Mouse (Mus musculus): ENCODE data around the gene Gipc3. TPM values are rescaled to one million over a fixed set of nuclear protein-coding genes. Genes with fewer than 3 reads are reported as not detected.

Gene Gipc3
- total RNA-seq, 2 experiments from 2014 or later = 0.96 to 1.3 TPM

DNA sequence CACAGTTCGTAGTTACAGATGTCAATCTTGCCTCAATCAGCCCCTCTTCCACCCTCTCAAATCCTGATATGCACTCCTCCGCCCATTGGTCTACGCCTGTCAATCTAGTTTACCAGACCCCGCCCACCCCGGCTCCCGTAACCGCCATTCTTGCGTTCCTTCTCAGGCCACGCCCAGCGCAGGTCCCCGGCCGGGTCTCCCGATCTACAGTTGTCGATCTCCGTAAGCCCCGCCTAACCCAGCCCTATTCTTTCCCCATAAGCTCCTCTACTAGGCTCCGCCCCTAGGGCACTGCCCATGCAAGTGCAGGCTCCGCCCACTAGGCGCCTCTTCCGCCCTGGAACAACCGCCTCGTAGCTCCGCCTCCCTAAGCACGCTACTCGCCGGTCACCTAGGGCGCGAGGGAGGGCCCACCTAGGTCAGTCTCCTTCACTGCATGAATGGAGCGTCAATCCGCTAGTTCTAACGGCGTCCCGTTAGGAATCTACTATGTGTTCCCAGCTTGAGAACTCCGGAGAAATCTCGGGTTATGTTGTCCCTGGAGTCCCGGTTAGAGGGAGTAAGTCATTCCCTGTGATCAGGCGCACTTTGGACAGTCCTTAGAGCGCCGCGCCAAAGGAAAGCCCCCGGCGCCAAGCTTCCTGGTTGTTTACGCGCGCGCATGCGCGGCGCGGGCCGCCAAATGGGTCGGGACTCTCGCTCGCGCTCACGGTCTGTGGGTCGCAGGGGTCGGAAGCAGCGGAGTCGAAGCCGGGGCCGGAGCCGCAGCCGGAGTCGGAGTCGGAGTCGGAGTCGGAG is 22.3 kb downstream of the Gipc3 start, which contains the start of gene Cactin:
TSS of gene Cactin (plus strand) at position 554 of the 798 bp plus-strand sequence.
- DNase-seq = peak; percentile 97

DNA sequence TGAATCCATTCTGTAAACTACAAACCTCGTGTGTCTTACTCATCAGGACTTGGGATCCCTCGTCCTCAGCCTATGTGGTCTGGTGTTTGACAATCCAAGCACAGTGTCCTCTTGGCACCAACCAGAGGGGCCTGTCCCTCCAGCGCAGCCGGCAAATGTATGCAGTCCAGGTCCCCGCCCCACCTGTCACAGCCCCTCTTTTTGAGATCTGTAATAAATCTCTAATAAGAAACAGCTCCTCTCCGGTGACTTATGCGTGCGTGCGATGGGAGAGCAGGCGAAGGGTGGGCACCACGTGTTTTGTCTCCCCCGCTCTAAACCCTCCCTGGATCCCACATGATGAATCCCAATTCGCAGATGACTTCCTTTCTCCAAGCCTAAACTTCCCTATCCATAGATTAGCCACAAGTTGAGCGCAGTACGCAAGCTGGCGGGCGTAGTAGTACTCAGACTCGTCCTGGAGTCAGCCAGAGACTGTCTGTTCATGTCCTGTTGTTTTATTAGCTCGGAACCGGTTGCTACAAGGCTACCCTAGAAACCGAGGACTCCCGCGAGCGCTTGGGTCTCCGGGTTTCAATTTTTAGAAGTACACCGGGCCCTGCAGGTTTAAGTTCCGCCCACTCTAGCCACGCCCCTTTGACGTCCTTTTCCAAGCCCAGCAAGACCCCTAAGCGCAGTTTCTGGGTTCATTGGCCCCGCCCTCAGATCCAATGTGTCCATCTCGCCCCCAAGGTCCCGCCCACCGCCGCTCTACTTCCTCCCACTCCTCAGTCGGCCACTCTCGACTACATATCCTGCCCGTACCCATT is 23.1 kb downstream of the Gipc3 start:
- DNase-seq = peak; percentile 90

DNA sequence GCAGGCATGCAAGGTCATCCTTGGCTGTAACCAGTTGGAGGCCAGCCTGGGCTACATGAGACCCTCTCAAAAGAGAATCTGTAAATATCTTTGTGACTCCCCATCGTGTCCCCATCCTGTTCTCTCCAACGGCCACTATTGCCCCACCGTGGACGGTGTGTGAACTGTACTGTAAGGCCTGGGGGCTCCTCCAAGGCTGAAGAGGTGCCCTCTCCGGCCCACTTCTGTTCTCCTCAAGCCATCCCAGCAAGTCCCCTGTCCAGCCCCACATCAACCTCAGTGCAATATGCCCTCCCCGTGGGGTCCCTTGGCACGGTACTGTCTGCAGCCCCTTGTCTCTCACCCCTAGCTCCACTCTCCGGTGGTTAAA is 23.8 kb downstream of the Gipc3 start:
- DNase-seq = no peak

DNA sequence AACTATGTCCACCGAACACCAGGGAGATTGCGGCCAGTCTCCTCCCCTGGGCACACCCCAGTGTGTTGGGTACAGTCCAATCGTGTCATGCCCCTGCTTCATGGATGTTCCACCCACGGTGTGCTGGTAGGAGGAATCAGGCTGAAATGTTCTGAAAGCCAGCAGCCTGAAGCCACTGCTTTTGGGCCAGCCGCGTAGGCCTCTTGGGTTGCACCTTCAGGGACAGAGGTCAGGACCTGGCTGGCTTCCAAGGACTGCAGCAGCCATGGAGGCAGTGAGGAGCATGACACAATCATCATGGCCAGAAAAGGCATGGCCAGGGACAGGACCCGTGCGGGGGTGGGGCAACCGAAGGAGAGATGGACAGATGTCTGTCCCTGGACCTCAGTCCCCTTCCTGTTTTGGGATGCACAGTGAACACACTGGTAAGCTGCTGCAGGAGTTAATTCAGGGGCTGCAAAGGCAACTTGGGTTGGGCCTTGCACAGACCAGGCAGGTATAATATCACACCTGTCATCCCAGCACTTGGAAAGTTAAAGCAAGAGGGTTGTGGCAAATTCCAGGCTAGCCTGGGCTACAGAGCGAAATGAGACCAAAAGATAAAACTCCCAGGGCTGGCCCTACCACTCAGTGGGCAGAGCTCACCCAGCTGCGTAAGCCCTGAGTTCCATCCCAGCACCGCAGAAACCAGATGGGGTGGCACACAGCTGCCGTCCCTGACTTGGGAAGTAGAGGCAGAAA is 24.3 kb downstream of the Gipc3 start:
- peak; percentile 14 for DNase-seq

DNA sequence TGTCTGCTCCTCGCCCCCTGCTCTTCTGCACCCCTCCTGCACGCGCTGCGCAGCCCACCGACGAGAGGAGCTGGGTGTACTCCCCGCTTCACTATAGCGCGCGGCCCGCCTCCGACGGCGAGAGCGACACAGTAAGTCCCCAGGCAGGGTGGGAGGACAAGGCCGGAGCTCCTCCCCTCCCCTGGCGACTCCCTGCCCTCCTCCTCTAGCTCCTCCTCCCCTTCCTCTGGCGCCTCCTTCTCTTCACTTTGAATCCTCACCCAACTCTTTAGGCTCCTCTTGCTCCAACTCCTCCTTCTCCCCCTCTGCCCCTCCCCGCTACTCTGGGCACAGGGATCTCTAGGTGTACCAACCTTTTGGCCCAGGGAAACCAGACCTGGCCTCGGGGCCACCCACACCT is 25.8 kb downstream of the Gipc3 start:
- no peak for DNase-seq

DNA sequence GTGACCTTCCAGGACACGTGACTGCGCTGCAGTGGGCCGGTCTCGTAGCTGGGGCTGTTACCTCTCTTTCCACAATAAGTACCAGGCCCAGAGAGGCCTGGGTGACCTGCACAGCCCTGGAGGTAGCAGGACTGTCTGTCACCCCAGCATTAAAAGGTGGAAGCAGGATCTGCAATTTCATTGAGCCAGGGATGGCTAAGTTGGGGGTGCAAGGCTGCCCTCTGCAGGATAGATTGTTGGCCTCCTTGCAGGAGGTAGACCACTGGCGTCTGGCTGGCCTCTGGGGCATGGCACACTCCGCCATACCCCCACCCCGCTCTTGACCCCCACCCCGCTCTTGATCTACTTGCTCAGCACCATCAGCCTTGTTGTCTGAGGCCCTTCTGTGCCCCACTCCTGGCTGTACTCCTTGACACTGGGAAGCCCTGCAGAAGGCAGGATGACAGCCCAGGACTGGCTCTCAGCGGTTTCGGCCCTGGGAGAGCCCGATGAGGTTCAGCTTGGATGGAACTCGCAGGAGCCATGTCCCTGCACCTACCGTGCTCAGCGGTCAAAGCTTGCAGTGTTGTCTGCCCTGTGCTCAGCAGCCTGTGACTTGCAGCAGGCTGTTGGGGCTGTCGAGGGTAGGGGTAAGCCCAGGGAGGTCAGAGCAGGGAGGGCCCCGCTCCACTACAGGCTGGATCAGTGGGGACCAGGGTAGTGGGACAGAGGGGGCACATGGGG is 26.6 kb downstream of the Gipc3 start:
- peak; percentile 19 for DNase-seq

DNA sequence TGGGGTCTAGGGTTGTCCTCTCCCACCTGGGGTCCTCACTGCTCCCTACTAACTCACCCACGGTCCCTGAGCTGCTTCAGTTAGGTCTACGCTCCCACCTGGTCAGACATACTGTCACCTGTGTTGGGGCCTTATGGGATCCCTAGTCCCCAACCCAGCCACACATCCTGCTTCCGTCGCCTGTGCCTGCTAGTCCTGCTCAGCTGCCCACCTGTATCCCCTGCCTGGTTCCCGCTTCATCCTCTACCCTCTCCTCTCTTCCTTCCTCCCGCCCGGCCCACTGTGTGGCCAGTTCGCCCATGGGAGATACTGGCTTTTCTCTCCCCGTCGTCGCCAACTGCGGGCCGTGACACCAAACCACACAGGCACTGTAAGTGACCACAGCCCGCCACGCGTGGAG is 27.5 kb downstream of the Gipc3 start:
- DNase-seq = no peak

DNA sequence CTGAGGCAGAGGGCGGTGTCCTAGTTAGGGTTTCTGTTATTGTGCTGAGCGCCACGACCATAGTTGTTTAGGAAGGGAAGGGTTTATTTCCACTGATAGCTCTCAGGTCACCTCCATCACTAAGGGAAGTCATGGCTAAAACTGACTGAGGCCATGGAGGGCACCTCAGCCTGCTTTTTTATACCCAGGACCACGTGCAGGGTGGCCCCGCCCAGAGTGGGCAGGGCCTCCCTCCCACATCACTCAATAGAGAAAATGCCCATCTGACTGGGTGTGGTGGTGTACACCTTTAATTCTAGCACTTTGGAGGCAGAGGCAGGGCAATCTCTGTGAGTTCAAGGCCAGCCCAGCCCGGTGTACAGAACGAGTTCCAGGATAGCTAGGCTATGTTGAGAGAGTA is 28.9 kb downstream of the Gipc3 start:
- no peak for DNase-seq

DNA sequence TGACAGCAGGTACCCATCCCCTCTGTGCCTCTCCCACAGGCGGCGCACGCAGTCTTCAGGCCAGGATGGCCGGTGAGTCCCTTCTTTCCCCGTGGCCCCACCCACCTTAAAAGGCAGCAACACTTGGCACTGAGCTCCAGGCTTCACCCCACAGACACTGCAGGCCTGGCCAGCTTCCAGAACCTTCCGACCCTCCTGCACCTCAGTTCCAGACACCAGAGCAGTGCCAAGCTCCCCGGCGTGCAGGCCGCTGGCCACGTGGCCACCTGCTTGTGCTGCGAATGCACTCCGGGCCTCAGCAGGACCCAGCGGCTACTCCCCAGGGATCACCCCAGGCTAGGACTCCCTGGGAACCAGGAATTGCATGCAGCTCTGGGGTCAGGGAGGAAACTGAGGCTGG is 29.5 kb downstream of the Gipc3 start:
- peak; percentile 14 for DNase-seq

DNA sequence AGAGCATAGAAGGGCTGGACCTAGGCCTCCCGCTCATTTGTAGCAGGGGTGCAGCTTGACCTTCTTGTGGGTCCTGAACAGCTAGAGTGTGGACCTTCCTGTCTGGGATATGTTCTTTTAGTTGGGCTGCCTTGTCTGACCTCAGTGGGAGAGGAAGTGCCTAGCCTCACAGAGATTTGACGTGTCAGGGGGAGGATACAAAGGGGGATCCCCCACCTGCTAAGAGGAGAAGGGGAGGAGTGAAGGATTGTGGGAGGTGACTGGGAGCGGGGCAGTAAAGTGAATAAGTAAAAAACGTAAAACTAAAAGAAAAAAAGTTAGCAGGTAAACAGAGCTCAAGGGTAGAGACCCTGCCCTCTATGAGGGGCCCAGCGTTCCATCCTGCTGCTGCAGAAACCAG is 33.5 kb downstream of the Gipc3 start:
- DNase-seq = no peak

DNA sequence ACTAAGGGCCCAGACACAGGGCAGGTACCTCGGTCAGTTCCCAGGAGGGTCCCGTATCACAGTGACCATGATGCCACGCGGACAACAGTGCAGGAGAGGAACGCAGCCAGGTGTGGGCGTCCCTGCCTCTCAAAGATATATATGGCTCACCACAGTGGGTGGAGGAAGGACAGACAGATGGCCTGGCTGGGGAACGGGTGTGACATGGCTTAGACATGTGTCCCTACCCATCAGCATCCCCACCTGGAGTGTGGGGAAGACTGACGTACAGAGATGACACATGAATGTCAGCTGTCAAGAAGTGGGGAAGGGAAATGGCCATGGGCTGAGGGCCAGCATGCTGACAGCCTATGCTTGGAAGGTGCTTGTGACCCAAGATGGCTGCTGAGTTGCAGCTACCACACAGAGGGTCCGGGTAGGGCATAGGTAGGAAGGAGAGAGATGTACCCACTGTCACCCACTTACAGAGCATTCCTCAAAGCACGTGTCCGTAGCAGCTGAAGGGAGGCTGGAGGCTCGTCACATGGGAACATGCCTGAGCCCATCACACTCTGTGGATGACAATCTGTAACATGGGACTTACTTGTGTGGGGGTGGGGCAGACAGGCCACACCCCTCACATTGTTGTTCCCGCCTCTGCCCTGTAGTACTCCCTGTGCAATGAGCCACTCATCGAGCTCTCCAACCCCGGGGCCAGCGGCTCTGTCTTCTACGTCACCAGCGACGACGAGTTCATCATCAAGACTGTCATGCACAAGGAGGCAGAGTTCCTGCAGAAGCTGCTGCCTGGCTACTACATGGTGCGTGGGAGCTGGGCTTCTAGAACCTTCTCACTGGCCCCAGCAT is 36.0 kb downstream of the Gipc3 start:
- DNase-seq = no peak

DNA sequence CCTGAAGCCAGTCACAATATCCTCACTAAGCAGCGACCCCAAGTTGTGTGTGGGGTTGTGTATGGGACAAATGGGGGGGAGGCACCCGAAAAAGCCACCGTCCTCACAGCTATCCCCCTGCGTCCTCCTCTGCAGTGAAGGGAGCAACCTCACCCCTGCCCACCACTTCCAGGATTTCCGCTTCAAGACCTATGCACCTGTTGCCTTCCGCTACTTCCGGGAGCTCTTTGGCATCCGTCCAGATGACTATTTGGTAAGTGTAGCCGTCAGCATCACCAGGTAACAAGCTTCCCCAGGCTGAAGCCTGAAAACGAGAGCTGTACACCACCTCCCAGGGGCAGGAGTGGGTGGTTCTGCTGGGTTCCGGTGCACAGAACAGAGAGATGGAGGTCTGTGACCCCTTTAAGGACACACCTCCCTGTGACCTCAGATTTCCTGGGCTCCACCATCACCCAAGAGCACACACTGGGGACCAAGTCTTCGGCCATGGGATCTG is 36.8 kb downstream of the Gipc3 start:
- DNase-seq = no peak

DNA sequence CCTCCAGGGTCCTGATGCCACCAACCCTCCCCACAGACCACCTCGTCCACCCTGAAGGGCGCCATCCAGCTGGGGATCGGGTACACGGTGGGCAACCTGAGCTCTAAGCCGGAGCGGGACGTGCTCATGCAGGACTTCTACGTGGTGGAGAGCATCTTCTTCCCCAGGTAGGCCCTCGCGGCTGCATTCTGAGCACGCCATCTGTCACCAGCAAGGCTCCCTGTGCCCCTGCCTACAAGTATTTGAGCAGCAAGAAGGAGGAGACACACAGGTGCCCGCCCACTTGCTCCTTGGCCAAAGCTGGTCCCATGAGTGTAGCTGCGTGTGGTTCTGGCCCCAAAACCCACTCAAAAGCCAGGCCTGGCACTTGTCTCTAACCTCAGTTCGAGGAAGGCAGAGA is 37.4 kb downstream of the Gipc3 start:
- DNase-seq = no peak

DNA sequence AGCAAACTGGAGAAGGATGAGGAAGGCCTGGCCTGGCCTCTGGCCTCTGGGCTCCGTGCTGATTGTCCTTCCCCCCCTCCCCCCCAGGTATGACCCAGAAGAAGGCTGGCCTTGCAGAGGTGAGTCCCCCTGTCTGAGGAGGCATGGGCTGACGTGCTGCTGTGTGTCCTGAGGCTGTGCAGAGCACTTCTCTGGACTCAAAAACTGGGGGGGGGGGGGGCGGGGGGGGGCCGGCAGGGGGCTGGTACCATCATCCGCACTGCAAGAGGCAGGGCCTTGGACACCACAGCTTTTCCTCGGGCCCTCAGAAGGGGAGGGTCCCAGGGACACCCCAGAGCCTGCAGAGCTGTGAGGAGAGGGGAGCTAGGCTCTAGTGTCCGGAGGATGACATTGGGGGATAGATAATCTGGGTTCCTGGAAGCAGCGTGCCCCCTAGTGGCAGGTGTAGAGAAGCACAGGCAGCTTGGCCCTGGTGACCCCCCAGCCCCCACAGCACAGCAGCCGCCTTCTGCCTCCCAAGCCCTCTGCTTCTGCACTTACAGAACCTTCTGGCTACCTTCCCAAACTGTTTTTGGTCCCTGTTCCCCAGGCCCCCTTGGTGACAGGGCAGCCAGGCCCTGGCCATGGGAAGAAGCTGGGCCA is 38.3 kb downstream of the Gipc3 start:
- peak; percentile 61 for DNase-seq

DNA sequence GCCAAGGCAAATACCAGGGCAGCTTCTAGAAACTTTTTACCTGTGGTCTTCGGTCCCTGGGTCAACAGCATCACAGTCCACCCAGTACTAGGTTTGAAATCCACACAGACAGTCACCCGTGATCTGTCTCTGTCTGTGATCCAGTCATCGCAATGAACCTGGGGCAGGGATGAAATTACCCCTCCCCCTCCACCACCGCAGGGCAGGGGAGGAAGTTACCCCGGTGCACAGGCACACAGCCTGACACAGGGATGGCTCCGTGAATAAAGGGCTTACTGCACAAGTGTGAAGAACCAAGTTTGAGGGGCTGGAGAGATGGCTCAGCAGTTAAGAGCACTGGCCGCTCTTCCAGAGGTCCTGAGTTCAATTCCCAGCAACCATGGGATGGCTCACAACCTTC is 39.3 kb downstream of the Gipc3 start:
- no peak for DNase-seq

DNA sequence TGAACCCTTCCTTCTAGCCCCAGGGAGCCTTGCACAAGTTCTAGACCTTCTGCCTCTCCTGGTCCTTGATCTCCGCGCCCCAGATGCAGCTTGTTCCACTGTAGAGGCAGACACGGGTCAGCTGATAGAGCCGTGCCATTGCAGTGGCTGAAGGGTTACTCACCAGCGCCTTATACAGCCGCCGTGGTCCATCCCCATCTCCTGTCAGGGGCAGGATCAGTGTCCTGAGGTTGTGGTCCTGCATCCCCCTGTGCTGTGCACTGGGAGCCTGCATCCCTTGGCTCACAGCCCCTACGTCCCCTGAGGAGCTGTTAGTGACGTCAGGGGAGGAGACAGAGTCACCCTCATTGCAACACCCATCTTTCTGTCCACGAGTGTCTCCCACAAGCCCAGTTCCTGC is 39.8 kb downstream of the Gipc3 start:
- DNase-seq = no peak

DNA sequence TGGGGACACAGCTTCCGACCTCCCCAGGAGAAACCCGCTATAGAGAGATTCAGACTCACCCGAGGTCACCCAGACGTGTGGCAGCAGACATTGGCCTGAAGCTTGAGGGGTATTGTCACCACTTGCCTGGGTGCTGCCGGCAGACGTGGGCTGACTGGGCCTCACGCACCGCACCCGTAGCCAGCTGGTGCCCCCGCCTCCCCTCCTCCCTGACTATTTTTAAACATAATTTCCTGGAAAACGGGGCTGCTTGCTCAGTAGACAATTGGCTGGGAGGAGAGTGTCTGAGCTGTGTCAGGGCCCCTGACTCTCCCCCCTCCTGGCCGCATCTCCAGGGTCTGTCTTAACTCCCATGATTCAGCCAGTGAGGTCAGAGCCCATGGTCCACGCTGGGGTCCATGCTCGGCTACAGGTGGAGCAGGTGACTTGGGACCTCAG is 40.3 kb downstream of the Gipc3 start:
- DNase-seq = no peak

DNA sequence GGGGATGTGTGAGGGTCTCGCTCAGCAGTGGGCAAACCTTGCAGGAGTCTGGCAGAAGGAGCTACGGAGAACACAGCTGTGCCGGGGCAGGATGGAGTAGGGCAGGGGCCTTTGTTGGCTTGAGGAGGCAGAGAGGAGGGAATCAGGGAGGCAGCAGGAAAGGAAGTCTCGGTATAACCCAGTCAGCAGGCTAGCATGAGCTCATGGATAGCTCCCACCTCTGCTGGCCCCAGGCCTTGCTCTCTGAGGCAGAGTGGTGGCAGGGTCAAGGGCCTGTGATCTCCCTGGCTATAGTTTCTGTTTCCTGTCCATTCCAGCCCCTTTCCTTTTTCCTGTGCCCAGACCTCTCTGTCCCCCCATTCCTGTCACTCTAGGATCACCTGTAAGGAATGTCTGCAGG is 40.8 kb downstream of the Gipc3 start:
- DNase-seq = no peak

DNA sequence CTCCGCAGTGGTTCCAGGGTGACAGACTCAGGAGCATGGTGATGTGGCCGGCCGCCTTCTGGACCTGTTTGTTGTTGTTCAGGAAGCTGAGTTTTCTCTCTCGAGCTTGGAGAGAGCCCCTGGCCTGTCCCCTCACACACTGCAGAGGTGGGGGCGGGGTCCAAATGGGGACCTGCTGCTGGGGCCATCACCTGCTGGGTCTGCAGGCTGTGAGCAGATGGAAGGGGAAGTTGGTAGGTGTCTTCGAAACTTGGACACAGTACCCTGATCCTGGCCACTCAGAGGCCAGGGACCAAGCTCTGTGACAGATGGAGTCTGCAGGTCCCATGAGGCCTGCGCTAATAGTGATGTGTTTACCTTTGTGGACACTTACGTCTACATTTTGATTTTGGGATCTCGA is 41.7 kb downstream of the Gipc3 start:
- DNase-seq = no peak

DNA sequence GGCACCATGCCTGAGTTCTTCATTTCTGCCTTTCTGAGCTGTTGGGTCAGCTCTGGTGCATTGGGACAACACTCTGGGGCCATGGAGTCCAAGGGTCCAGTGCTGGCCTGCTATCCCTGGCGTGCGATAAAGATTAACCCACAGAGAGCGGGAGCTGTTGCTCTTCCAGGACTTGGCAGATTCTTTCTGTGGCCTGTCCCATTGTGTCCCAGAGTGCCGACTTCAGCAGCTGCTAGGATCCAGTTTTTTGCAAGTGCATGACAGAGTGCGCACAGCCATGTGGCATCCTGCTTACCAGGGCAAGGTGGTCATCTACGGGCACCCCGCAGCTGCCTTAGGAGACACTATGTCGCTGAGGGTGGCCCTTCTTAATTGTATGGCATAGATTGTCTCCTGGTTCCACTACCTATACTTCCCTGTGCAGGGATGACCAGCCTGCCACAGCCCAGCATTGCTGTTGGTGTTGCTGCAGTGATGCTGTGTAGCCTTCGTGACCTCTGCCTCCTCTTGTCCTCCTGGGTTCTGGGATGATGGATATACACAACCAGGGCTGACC is 42.6 kb downstream of the Gipc3 start:
- DNase-seq = no peak

Measured in gastrocnemius, postnatal 10 days (tissue).